Mouse (Mus musculus) thymus, adult 18-20 months (tissue): ENCODE data around the gene Plcg2.

ENCODE experiments used
- DNase-seq, 2 experiments: peaks; one replicate each; pipeline ENCODE4 v3.0.0; 2022; ENCODE audit warnings: mixed read lengths in 2 of 2

Plcg2 gene

DNA sequence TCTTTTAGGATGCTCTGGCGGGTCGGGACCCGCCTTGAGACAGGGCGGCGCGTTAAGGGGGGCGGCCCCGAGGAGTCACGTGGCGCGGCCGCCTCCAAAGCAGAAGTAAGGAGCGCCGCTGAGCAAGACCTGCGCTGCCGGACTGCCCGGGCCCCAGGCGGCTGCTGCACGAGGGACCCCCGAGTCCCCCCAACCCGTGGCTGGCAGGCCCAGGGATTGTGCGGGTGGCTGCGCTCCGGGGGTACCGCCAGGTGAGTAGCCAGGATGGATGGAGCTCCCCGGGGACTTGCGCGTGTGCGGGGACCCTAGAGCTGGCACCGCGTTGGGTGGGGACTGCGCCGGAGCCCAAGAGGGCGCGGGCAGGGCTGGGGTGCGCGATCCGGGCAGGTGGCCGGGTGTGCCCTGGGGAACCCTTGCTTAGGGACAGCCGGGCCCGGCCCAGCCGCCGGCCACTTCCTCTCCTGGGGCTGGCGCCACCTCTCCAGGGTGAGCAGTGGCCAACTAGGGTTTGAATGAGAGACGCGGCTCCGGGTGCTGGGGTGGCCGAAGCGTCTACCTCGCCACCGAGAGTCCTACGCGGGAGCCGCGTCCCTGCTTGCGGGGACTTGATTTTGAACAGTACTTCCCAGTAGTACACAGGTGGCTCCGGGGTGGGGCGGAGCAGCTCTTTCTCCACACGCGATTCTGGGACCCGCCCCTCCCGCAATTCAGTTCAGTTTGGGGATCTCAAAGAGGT lies at the start of gene Plcg2:
Gene Plcg2 (plus strand): TSS at position 113 of the 736 bp plus-strand sequence.
- DNase-seq: peak; percentile 31 to 36

DNA sequence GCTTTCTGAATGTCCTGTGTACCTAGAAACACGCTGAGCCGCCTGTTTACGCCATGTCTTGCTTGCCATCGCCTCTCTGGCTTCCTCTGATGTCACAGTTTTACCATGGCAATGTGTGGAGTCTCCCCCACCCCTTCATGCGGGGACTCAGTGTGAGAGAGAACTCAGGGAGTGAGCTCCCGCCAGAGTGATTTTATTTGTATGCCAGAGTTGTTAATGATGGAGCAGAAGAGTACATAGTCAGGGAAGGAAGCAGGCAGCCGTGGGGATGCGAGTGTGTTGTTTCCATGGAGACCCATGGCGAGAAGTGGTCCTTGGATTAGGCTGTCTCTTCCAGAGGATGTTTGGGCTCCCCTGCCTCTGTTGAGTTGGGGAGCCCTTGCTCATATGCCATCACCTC lies 47.0 kb upstream of the Plcg2 start:
- DNase-seq: no peak

DNA sequence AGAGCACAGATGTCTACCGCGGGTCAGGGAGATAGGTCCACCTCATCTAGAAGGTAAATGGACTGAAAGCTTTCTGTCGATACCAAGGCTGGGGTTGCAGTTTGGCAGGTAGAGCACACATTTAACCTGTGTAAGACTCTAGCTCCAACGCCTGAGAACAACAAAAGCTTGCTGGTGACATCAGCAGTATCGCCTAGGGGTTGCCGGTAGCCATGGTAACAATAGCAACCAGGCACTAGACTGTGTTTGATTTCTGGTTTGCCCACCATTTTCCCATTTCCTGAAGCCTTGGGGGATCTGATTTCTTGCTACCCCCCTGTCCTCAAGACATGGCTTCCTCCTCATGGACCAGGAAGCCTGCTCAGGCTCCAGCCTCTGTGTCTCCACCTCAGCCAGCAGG lies 44.1 kb upstream of the Plcg2 start:
- DNase-seq: no peak

DNA sequence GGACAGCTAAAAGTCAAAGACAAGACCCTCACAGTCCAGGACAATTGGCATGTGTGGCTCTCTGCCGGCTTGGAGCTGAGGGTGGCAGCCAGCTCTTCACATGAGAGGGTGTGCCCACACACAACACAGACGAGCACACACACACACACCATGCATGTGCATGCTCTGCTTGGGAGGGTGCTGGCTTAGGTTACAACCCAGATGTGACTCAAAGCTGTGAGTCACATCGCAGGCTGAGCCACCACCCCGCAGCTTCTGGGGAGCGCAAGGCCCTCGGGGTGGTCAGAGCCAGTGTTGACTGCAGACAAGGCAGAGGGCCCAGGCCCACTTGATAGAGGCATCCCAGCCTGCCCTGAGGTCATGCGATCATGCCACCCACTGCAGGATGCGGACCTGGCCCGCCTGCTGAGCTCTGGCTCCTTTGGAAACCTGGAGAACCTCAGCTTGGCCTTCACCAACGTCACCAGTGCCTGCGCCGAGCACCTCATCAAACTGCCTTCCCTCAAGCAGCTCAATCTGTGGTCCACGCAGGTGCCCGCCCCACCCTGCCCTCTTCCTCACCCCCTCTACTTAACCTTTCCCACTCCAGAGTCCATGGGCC lies 43.5 kb upstream of the Plcg2 start:
- no peak for DNase-seq

DNA sequence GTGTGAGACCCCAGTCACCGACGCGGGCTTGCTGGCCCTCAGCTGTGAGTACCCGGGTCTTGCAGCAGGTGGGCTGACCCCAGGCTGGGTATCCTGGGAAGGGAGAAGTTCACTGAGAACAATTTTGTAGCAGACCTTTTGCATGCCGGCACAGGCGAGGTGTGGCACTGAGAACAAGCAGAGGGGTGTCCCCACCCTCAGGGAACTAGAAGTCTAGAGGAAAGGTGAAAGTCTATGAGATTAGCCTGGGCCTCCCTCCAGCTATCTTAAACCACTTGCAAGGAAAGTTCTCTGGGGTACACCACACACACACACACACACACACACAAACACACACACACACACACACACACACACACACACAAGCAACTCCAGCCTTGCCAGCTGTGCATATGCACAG lies 42.4 kb upstream of the Plcg2 start:
- DNase-seq: no peak

DNA sequence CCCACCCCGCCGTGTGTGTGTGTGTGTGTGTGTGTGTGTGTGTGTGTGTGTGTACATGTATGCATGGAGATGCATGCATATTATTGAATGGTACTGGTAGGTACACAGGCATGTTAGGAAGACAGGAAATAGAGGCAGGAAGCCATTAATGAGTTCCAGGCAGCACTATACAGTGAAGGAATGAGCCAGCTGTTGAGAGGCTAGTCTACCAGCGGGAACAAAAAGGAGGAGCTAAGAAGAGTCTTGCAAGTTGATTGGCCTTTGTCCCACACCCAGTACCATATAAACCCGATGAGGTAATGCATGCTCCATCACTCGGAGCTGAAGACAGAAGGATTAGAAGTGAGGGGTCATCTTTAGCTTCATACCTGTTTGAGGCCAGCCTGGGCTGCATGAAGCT lies 39.7 kb upstream of the Plcg2 start:
- DNase-seq: no peak

DNA sequence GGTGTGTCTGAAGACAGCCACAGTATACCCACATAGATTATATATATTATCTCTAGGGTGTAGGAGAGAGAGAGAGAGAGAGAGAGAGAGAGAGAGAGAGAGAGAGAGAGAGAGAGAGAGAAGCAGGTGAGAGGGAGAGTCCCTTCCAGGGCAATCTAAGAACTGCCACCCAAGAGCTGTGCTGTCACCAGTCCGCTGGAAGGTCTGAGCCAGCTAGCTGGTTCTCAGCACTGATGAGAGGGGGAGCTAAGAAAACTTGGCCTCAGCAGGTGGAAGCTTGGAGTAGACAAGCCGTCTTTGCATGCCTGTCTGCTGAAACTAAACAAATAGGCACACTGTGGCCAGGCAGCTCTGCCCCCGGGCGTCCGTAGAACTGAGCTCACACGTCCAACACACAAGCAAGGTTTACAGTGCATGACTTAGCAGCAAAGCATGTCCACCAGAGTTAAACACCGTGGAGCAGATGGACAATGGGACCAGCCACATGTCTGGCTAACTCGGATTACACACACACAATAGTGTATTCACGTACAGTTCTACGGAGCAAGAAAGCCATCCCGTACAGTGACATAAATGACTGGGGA lies 35.3 kb upstream of the Plcg2 start:
- DNase-seq: no peak

DNA sequence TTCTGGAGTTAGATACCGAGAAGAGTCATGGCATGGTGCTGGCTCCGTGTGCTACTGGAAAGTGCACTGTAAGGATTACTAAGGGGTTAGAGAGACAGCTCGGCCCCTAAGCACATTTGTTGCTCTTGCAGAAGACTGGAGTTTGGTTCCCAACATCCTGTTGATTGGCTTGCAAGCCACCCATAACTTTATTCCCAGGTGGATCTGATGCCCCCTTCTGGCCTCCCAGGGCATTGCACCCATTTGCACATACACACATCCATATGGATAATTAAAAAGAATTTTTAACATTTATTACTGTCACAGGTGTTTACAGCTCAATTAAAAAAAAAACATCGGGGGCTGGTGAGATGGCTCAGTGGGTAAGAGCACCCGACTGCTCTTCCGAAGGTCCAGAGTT lies 33.6 kb upstream of the Plcg2 start:
- no peak for DNase-seq

DNA sequence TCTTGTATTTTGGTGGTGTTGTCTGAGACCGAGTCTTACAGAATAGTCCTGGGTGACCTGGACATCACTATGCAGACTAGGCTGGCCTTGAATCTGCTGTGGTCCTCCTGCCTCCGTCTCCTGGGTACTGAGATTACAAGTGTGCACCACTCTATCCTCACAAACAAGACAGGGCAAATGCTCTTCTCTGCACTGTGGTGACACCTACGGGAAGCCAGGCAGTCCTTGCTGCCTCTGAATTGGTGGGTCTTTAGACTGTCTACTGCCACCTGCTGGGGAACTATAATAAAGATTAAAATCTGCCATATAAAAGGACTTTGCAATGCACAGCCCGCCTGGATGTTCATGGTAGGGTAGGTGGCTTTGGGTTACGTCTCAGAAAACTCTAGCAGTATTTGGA lies 32.8 kb upstream of the Plcg2 start:
- peak in 1 of 2 experiments; percentile 24 for DNase-seq

DNA sequence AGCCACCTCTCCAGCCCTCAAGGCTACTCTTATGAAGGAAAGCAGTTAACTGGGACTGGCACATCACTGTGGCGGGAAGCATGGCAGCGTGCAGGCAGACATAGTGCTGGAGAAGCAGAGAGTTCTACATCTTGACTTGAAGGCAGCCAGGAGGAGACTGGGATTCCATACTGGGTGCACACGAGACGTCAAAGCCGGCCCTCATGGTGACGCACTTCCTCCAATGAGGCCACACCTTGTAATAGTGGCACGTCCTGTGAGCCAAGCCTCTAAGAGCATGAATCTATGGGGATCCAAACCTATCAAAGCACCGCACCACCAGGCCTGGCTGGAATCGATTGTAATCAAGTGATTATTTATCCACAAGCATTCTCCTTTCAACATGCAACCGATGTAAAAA lies 30.6 kb upstream of the Plcg2 start:
- no peak for DNase-seq

DNA sequence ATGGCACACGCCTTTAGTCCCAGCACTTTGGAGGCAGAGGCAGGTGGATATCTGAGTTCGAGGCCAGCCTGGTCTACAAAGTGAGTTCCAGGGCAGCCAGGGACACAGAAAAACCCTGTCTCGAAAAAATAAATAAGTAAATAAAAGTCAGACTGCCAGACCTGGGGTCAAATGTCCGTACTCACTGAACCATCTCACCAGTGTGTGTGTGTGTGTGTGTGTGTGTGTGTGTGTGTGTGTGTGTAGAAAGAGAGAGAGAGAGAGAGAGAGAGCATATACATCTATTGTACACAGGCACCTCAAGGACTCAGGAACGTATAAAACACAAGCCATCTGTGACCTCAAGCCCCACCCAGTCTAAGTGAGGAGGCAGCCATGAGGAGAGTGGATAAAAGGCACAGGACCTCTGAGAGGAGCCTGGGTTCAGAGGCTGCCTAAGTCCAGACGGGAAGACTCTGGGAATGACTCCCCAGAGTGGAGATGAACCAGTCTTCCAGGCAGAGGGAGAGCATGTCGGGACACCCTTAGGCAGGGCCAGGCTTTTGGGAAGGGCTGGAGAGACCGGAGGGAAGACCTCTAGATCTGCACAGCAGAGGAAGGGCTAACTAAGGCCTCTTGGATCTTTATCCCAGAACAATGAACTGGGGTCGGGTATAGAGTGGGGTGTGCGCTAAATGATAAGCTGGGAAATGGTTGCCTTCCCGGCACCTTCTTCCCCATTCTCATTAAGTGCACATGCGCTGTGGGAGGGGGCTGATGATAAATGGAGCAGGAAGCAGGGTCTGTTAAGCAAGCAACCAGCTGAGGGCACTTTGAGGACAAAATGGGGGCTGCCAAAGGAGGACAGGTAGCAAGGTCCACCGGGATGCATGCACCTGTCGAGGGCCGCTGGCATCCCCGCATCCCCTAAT lies 28.4 kb upstream of the Plcg2 start:
- no peak for DNase-seq

DNA sequence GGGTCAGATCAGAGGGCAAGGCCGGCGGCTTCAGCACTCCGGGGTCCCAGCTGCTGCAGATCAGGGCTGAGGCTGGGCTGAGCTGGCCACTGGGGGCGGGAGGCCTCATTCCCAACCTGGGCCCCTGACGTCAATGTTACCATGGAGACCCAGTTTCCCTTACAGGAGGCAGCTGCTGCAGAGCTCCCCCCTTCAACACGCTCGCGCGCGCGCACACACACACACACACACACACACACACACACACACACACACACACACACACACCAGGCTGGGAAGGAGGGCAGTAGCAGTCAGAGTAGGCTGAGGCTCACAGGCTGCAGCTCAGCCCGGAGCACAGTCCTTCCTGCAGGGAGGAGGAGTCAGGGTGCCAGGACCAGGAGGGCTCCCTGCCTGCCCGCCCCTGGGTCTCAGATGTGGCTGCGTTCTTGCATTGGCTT lies 27.7 kb upstream of the Plcg2 start:
- DNase-seq: peak; percentile 36 to 64

DNA sequence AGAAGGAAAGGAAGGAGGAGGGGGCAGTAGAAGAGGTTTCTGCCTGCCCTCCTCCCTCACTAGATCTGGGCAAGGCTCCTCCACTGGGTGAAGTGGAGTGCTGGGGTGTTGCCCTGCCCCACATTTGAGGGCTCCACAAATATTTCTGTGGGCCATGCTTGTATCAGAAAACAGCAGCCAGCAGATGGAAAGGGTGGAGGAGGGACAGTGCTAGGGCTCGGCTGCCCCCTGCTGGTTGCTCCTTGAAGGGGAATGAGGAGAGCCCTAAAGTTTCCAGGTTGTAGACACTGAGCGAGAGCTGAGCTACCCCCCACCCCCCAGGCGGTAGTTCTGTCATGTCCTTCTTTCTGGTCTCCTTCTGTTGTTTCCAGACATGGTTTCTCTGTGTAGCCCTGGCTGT lies 26.9 kb upstream of the Plcg2 start:
- DNase-seq: peak; percentile 26 to 31

DNA sequence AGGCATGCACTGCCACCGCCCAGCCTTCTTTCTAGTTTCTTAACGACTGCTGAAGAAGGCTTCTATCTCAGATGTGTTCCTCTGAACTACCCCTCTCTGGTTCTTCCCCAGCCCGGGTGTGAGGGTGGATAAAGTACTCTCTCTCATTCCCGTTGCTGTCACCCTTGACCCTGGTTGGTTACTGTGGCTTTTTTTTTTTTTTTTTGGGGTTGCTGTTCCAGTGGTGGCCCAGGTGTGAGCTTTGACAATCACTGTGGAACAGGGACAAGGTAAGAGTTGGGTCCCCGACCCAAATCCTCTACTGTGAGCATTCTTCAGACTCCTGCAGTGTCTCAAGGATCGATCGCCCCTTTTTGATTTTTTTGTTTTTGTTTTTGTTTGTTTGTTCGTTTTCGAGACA lies 26.4 kb upstream of the Plcg2 start:
- DNase-seq: no peak

DNA sequence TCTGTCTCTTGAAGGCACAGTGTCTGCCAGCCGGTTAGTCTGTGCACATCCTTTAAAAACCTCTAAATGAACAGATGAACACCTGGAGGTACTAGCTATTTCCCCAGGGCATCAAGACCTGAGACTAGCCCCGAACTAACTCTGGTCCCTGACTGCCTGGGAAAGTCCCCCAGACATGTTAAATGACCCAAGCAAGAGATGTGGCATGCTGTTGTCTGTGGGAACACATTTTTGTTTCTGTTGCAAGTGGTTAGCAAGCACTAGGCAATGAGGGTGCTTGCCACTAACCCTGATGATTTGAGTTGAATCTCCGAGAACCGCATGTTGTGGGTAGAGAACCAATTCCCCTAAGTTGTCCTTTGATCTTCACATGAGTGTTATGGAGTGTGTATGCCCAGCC lies 25.8 kb upstream of the Plcg2 start:
- DNase-seq: no peak

DNA sequence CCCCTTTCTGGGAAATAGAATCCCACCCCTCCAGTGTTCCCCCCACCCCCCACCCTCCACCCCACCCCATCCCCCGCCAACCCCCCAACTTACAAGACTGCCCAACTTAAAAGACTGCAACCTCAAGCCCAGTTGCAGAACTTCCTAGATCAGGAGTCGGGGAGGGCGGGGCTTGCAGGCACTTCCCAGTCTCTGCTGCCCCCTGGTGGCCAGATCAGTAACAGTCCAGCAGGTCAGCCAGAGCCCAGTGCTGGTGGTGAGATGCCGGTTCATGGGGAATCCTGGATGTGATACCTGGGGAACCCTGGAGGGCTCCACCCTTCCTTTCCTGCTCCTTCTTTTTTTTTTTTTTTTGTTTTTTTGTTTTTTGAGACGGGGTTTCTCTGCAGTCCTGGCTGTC lies 23.1 kb upstream of the Plcg2 start:
- DNase-seq: peak; percentile 77 to 80

DNA sequence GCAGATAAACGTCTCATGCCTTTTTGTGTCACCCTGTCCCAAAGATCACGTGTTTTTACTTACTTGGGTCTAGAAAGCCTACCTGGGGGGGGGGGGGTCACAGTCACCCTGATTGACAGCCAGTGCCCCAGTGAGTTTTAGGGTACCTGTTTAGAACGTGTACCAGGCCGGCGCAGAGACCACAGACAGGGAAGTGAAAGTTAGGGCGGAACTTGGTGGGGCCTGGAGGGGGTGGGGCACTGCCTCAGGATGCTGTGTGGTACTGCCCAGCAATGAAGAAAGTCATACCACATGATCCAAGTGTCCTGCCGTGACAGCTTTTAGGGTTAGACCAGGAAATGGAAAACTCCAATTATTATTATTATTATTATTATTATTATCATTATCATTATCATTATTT lies 22.3 kb upstream of the Plcg2 start:
- peak in 1 of 2 experiments; percentile 55 for DNase-seq

DNA sequence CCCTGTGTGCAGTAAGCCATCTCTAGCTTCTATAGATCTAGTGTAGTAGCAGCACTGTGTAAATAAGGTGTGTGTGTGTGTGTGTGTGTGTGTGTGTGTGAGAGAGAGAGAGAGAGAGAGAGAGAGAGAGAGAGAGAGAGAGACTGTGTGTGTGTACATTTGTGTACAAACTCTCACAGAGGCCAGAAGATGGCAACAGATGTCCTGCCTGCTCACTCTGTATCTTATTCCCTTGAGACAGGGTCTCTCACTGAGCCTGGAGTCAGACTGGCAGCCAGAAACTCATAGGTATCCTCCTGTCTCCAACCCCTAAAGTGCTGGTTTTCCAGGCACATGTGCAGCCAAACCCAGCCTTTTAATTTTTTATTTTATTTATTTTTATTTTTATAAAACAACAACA lies 20.0 kb upstream of the Plcg2 start:
- no peak for DNase-seq

DNA sequence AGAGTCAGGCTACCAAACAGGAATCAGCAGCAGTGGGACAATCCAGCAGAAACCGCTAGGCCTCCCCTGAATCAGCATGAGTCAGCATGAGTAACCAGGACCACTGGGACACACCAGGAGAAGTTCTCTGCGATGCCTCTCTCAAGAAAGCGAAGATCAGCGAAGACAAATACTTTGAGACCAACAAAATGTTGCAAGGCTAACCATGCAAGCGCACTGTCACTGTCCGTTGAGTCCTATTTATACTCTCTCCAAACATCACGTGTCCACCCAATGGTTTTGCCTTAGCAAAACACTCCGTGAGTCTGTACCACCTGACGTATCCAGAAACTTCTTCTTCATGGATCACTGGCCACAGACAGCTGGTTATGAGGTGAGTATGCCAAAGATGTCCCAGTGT lies 18.1 kb upstream of the Plcg2 start:
- no peak for DNase-seq

DNA sequence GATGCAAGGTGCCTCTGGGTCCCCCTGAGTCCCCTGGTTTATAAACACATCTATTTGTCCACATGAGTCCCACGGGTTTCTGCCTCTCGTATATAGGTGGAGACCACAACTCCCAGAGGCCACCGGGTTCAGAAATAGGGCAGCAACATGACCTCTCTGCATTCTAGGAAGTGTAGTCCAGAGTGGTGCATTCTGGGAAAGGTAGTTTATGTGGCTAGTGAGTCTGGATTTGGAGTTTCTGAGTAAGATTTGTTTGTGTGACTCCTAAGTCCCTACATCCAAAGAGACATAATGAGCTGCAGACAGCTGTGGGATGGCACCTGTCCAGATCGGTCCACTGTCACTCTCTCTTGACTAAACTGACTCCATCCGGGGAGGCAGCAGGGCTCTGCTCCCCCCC lies 17.6 kb upstream of the Plcg2 start:
- DNase-seq: no peak

DNA sequence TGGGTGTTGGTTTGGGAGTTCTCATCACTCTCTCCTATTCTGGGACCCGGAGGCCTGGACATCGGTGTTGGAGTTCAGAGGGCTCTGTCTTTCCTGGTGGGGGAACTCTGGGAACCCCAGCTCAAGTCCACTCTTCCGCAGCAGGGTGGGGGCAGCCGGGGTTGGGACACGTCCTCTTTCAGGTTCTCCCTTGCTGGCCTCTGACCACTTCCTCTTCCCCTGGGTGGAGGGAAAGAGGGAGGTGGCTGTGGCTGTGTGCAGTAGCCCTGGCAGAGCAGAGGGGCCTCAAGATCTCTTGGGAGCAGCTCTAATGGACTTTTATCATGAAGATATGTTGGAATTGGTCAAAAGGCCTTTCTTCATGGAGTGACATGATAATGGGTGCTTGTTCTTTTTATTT lies 16.3 kb upstream of the Plcg2 start:
- no peak for DNase-seq

DNA sequence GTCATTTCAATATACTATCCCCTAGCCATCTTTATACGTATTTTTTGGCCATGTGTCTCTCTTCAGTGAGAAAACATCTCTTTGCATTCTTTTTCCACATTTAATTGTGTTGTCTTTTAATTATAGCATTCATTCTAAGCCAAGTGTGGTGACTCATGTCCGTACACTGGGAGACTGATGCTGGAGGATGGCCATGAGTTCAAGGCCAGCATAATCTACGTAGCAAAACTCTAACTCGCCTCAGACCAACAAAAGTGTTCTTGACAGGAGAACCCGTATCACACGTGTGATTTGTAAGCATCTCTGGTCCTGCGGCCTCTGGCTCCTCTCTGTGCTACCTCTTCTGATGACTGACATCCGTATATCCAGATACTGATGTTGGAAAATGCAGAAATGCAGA lies 13.4 kb upstream of the Plcg2 start:
- DNase-seq: no peak

DNA sequence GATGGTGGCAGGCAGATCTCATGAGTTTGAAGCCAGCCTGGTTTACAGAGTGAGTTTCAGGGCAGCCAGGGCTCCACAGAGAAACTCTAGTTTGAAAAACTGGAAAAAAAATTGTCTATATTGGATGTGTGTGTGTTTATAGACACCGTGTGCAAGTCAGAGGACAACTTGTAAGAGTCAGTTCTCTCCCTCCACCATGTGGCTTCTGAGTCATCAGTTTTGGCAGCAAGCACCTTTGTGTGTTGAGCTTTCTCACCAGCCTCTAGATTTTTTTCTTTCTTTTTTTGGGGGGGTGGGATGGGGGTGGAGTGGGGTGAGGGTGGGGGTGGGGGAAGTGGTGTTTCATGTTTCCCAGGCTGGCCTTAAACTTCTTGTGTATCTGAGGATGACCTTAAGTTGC lies 12.8 kb upstream of the Plcg2 start:
- no peak for DNase-seq
